Mouse (Mus musculus): ENCODE results near the gene Parvg. TPM values are rescaled to one million over a fixed set of nuclear protein-coding genes. Genes with fewer than 3 reads are reported as not detected.
A peak's percentile ranks its signal among the peaks of the same experiment; 100 is the strongest.
"Not testable (repeated sequence)": the region's sequence is repeated elsewhere in the genome, so short reads cannot be mapped to it uniquely, and the experiment has no call there.

Gene Parvg
- polyA plus RNA-seq, 1 experiment from 2014 or later: 0.17 TPM

DNA sequence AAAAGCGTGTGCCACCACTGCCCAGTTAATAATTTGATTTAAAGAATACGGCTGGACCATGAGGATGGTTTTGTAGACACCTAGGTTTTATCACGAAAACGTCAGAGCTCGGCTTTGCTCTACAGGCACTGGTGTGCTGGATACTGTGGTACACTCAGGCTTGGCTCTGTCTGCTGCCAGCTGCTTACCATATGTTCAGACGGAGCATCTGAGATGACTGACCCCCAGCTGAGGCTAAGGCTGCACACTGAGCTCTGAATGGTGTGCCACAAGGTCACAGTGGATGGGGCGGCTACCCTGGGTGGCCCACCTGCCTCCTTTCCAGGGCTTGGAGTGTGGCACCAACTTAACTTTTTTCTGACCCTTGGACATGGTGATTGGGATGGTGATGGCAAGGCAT is 38.4 kb upstream of the Parvg start:
- ATAC-seq (ENCODE audit: insufficient number of reproducible peaks, low FRiP score, low TSS enrichment, low read depth): 0 out of 2 replicates have a peak, but pooled peaks have one; percentile 33
- H3K4me2 ChIP-seq (ENCODE audit: low read depth, severe bottlenecking): no peak overlapping the region
- no peak overlapping the region for H3K4me3 ChIP-seq (ENCODE audit: low read depth, low read length)
- H3K9ac ChIP-seq (ENCODE audit: low read length): no peak overlapping the region
- DNase-seq (ENCODE audit: low spot score): no peak
- no peaks in the 10 kb centered on the region for H3K36me3 ChIP-seq (ENCODE audit: control insufficient read depth, insufficient read depth, low read length)
- H3K9me3 ChIP-seq (ENCODE audit: control insufficient read depth, low read length): no peaks in the 10 kb centered on the region
- H3K27me3 ChIP-seq (ENCODE audit: control insufficient read depth, insufficient read depth, low read length): no peaks in the 10 kb centered on the region
- no peak overlapping the region for H3K27ac ChIP-seq (replicated peaks; ENCODE audit: low read depth, low read length)
- no peaks in the 10 kb centered on the region for H3K4me1 ChIP-seq (ENCODE audit: control insufficient read depth, insufficient read depth, low read length)
- WGBS: 70% methylated on average over 7 of the region's 7 CpGs

DNA sequence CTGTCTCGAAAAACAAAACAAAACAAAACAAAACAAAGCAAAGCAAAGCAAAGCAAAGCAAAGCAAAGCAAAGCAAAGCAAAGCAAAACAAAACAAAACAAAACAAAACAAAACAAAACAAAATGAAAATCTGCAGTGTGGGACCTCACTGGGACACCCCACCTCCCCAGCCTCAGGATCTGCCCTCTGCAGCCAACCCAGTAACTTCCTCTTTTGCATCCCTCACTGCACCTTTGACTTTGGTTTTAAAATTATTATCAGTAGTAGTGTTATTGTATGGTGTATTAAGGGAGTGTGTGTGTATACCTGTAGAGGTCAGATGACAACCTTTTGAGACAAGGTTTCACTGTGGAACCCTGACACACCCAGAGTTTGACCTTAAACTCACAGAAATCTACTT is 34.9 kb upstream of the Parvg start:
- not testable (repeated sequence) for DNase-seq (ENCODE audit: low spot score); H3K36me3 ChIP-seq (ENCODE audit: control insufficient read depth, insufficient read depth, low read length); H3K4me2 ChIP-seq (ENCODE audit: low read depth, severe bottlenecking); H3K9ac ChIP-seq (ENCODE audit: low read length); H3K9me3 ChIP-seq (ENCODE audit: control insufficient read depth, low read length); H3K4me1 ChIP-seq (ENCODE audit: control insufficient read depth, insufficient read depth, low read length); H3K4me3 ChIP-seq (ENCODE audit: low read depth, low read length); H3K27me3 ChIP-seq (ENCODE audit: control insufficient read depth, insufficient read depth, low read length); H3K27ac ChIP-seq (replicated peaks; ENCODE audit: low read depth, low read length); ATAC-seq (ENCODE audit: insufficient number of reproducible peaks, low FRiP score, low TSS enrichment, low read depth)
- 75% methylated on average over 1 of the region's 1 CpGs for WGBS

DNA sequence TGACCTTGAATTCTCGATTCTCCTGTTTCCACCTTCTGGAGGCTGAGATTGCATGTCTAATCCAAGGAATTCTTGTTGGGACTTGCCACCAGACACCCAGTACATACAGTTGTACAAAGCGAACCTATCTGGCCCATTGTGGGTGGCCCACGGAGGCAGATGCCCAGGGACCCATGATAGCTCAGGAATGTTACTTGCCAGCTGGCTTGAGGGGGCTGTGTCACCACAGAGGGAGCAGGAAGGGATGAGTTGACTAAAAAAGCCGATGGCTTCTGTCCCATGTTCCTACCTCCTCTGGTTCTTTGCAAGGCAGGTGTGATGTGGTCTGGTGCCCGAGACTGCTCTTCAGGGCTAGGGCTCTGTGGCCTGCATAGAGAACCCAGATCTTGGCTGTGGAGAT is 32.7 kb upstream of the Parvg start:
- Histone ChIP-seq H3K9ac (ENCODE audit: low read length) (no peak overlapping the region), H3K27me3 (ENCODE audit: control insufficient read depth, insufficient read depth, low read length) (no peaks in the 10 kb centered on the region), H3K9me3 (ENCODE audit: control insufficient read depth, low read length) (no peaks in the 10 kb centered on the region), H3K4me2 (ENCODE audit: low read depth, severe bottlenecking) (no peak overlapping the region), H3K27ac (replicated peaks; ENCODE audit: low read depth, low read length) (no peak overlapping the region), H3K36me3 (ENCODE audit: control insufficient read depth, insufficient read depth, low read length) (no peaks in the 10 kb centered on the region), H3K4me1 (ENCODE audit: control insufficient read depth, insufficient read depth, low read length) (no peaks in the 10 kb centered on the region), H3K4me3 (ENCODE audit: low read depth, low read length) (no peak overlapping the region)
- ATAC-seq (ENCODE audit: insufficient number of reproducible peaks, low FRiP score, low TSS enrichment, low read depth) (no peak), DNase-seq (ENCODE audit: low spot score) (no peak)
- 92% methylated on average over 5 of the region's 5 CpGs for WGBS

DNA sequence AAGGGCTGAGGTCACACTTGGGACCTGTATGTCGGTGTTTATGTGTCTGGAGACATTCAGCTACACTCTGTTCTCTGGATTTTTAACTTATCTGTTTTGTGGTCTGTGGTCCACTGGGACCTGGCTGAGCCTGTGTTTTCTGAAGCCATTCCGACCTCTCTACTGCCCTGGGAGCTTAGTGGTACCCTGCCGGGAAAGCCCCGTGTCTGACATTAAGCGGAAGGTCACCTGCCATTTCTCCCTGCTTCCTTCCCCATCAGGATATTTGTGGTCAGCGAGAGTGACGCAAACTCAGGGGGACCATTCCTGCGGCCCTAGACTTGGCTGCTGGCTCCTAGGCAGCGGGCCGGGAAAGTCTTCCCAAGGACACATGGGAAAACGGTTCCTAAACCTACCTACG is 30.2 kb upstream of the Parvg start:
- no peak overlapping the region for H3K9ac ChIP-seq (ENCODE audit: low read length)
- no peak overlapping the region for H3K4me3 ChIP-seq (ENCODE audit: low read depth, low read length)
- H3K36me3 ChIP-seq (ENCODE audit: control insufficient read depth, insufficient read depth, low read length): no peaks in the 10 kb centered on the region
- no peaks in the 10 kb centered on the region for H3K9me3 ChIP-seq (ENCODE audit: control insufficient read depth, low read length)
- no peak overlapping the region for H3K27ac ChIP-seq (replicated peaks; ENCODE audit: low read depth, low read length)
- no peaks in the 10 kb centered on the region for H3K27me3 ChIP-seq (ENCODE audit: control insufficient read depth, insufficient read depth, low read length)
- DNase-seq (ENCODE audit: low spot score): no peak
- WGBS: 89% methylated on average over 12 of the region's 12 CpGs
- H3K4me1 ChIP-seq (ENCODE audit: control insufficient read depth, insufficient read depth, low read length): no peaks in the 10 kb centered on the region
- no peak overlapping the region for H3K4me2 ChIP-seq (ENCODE audit: low read depth, severe bottlenecking)
- ATAC-seq (ENCODE audit: insufficient number of reproducible peaks, low FRiP score, low TSS enrichment, low read depth): no peak

DNA sequence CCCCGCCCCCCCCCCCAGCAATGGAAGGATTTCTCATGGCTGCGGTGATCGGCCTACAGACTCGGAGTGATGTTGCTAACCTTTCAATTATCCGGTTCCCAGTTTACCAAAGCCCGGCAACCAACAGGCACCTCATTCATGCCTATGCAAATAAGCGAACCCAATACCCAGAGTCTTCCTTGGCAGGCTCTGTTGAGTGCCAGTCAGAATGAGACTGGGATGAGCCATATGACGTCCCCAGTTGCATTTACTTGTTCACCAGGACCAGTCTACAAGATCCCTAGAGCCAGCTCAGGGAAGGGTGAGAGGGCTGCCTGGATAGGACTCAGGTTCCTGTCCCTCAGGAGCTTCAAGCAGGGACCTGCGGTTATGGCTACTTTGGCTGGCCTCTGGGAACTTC is 29.4 kb upstream of the Parvg start:
- Histone ChIP-seq H3K9me3 (ENCODE audit: control insufficient read depth, low read length) (no peaks in the 10 kb centered on the region), H3K27ac (replicated peaks; ENCODE audit: low read depth, low read length) (no peak overlapping the region), H3K4me3 (ENCODE audit: low read depth, low read length) (no peak overlapping the region), H3K4me1 (ENCODE audit: control insufficient read depth, insufficient read depth, low read length) (peaks cover 7% of the 10 kb centered on the region), H3K36me3 (ENCODE audit: control insufficient read depth, insufficient read depth, low read length) (no peaks in the 10 kb centered on the region), H3K9ac (ENCODE audit: low read length) (no peak overlapping the region), H3K27me3 (ENCODE audit: control insufficient read depth, insufficient read depth, low read length) (no peaks in the 10 kb centered on the region), H3K4me2 (ENCODE audit: low read depth, severe bottlenecking) (no peak overlapping the region)
- DNase-seq (ENCODE audit: low spot score): no peak
- no peak for ATAC-seq (ENCODE audit: insufficient number of reproducible peaks, low FRiP score, low TSS enrichment, low read depth)
- WGBS: 84% methylated on average over 8 of the region's 9 CpGs

DNA sequence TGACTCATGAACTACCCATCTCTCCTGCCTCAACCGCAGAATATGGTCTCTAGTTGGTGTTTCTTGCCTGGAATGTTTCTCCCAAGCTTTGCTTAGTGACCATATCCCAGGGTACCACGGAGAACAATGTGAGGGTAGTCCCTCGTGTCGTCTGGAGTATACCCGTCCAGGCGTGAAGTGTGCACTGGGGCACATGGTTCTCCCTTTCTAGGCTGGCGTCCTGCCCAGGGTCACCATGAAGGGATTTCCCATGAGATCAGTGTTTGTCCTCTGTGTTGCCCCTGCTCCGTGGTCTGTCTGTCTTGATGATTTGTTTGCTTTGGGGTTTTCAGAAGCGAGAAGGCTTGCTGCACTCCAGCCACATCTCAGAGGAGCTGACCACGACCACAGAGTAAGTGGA is 28.6 kb upstream of the Parvg start:
- H3K4me1 ChIP-seq (ENCODE audit: control insufficient read depth, insufficient read depth, low read length): peaks cover 16% of the 10 kb centered on the region
- no peak overlapping the region for H3K4me3 ChIP-seq (ENCODE audit: low read depth, low read length)
- no peaks in the 10 kb centered on the region for H3K27me3 ChIP-seq (ENCODE audit: control insufficient read depth, insufficient read depth, low read length)
- no peaks in the 10 kb centered on the region for H3K9me3 ChIP-seq (ENCODE audit: control insufficient read depth, low read length)
- ATAC-seq (ENCODE audit: insufficient number of reproducible peaks, low FRiP score, low TSS enrichment, low read depth) (no peak), DNase-seq (ENCODE audit: low spot score) (no peak)
- WGBS: 91% methylated on average over 10 of the region's 10 CpGs
- H3K27ac ChIP-seq (replicated peaks; ENCODE audit: low read depth, low read length): no peak overlapping the region
- H3K9ac ChIP-seq (ENCODE audit: low read length): no peak overlapping the region
- no peak overlapping the region for H3K4me2 ChIP-seq (ENCODE audit: low read depth, severe bottlenecking)
- H3K36me3 ChIP-seq (ENCODE audit: control insufficient read depth, insufficient read depth, low read length): no peaks in the 10 kb centered on the region

DNA sequence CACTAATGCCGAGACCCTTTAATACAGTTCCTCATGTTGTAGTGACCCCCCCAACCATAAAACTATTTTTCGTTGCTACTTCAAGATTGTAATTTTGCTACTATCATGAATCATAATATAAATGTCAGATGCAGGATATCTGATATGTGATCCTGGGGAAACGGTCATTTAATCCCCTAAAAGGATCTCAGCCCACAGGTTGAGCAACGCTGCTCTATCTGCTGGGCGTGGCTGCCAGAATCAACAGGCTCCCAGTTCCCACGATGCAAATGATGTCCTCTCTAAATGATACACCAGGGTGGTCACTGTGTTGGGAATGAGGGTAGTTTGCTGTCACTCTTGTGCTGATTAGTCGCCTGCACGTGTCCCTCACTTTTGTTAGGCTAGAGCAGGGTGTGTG is 26.4 kb upstream of the Parvg start:
- Histone ChIP-seq H3K4me3 (ENCODE audit: low read depth, low read length) (no peak overlapping the region), H3K36me3 (ENCODE audit: control insufficient read depth, insufficient read depth, low read length) (no peaks in the 10 kb centered on the region), H3K9me3 (ENCODE audit: control insufficient read depth, low read length) (no peaks in the 10 kb centered on the region), H3K4me2 (ENCODE audit: low read depth, severe bottlenecking) (no peak overlapping the region), H3K9ac (ENCODE audit: low read length) (no peak overlapping the region), H3K4me1 (ENCODE audit: control insufficient read depth, insufficient read depth, low read length) (peaks cover 37% of the 10 kb centered on the region), H3K27me3 (ENCODE audit: control insufficient read depth, insufficient read depth, low read length) (0 out of 2 replicates have a peak, but pooled peaks cover 2% of the 10 kb centered on the region), H3K27ac (replicated peaks; ENCODE audit: low read depth, low read length) (no peak overlapping the region)
- DNase-seq (ENCODE audit: low spot score): no peak
- 56% methylated on average over 8 of the region's 8 CpGs for WGBS
- ATAC-seq (ENCODE audit: insufficient number of reproducible peaks, low FRiP score, low TSS enrichment, low read depth): no peak

DNA sequence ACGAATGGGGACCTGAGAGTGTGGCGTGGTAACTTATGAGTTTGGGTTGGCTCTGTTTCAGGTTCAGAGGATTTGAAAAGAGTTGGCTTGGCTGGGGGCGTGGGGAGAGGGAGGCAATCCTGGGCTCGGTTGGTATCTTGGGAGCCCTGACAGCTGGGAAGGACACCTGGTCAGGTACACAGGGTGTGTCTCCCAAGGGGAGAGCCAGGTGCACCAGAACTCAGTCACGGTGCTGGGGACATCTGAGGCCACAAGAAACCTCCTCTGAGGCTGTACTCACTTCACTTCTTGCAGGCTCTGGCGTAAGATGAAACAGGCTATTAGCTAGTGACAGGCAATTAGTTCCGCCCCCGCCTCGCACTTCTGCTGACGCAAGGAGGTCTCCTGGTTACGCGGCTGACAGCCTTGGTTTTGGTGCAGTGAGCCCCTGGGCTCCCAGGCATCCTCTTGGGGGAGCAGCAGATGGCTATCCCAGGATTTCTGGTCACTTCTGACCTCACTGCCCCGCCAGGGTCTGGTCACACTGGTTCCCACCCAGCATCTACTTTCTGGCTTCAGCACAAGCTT is 24.9 kb upstream of the Parvg start:
- H3K4me3 ChIP-seq (ENCODE audit: low read depth, low read length): no peak overlapping the region
- ATAC-seq (ENCODE audit: insufficient number of reproducible peaks, low FRiP score, low TSS enrichment, low read depth) (no peak), DNase-seq (ENCODE audit: low spot score) (peak; percentile 40)
- peaks cover 43% of the 10 kb centered on the region for H3K4me1 ChIP-seq (ENCODE audit: control insufficient read depth, insufficient read depth, low read length)
- WGBS: 25% methylated on average over 13 of the region's 13 CpGs
- H3K27ac ChIP-seq (replicated peaks; ENCODE audit: low read depth, low read length): no peak overlapping the region
- H3K27me3 ChIP-seq (ENCODE audit: control insufficient read depth, insufficient read depth, low read length): 0 out of 2 replicates have a peak, but pooled peaks cover 2% of the 10 kb centered on the region
- no peak overlapping the region for H3K4me2 ChIP-seq (ENCODE audit: low read depth, severe bottlenecking)
- no peak overlapping the region for H3K9ac ChIP-seq (ENCODE audit: low read length)
- H3K9me3 ChIP-seq (ENCODE audit: control insufficient read depth, low read length): no peaks in the 10 kb centered on the region
- H3K36me3 ChIP-seq (ENCODE audit: control insufficient read depth, insufficient read depth, low read length): no peaks in the 10 kb centered on the region
